Mouse (Mus musculus): ENCODE measurements around the gene Rab8a.

Gene Rab8a

GRCm38 (mm10) chr8:72146056-72146455 is 14.9 kb upstream of the Rab8a start:
- DNase-seq (ENCODE audit: extremely low read depth, low read depth), result no peak

GRCm38 (mm10) chr8:72146556-72146955 is 14.4 kb upstream of the Rab8a start:
- DNase-seq (ENCODE audit: extremely low read depth, low read depth), result no peak

GRCm38 (mm10) chr8:72147266-72147665 is 13.7 kb upstream of the Rab8a start:
- DNase-seq (ENCODE audit: extremely low read depth, low read depth), result no peak

GRCm38 (mm10) chr8:72149056-72149455 is 11.9 kb upstream of the Rab8a start:
- DNase-seq (ENCODE audit: extremely low read depth, low read depth), result no peak

GRCm38 (mm10) chr8:72151418-72152078 is 9.5 kb upstream of the Rab8a start:
- DNase-seq (ENCODE audit: extremely low read depth, low read depth), result peak; percentile 87

GRCm38 (mm10) chr8:72153382-72153781 is 7.6 kb upstream of the Rab8a start:
- DNase-seq (ENCODE audit: extremely low read depth, low read depth), result no peak

- DNase-seq (ENCODE audit: extremely low read depth, low read depth), result no peak
These were observed 2.9 kb upstream of the Rab8a start for GRCm38 (mm10) chr8:72158096-72158495.

- no peak for DNase-seq (ENCODE audit: extremely low read depth, low read depth)
These were observed 2.3 kb upstream of the Rab8a start for GRCm38 (mm10) chr8:72158726-72159125.

GRCm38 (mm10) chr8:72160007-72160406 is 993 bp upstream of the Rab8a start:
- DNase-seq (ENCODE audit: extremely low read depth, low read depth), result no peak

GRCm38 (mm10) chr8:72162821-72163220 is 1.8 kb downstream of the Rab8a start:
- no peak for DNase-seq (ENCODE audit: extremely low read depth, low read depth)

- peak; percentile 76 for DNase-seq (ENCODE audit: extremely low read depth, low read depth)
These were observed 8.2 kb downstream of the Rab8a start for GRCm38 (mm10) chr8:72169098-72169668.

GRCm38 (mm10) chr8:72169681-72170249 is 8.8 kb downstream of the Rab8a start:
- no peak for DNase-seq (ENCODE audit: extremely low read depth, low read depth)

- DNase-seq (ENCODE audit: extremely low read depth, low read depth), result no peak
These were observed 16.4 kb downstream of the Rab8a start for GRCm38 (mm10) chr8:72177346-72177925.

GRCm38 (mm10) chr8:72183554-72184202 is 22.7 kb downstream of the Rab8a start:
- peak; percentile 71 for DNase-seq (ENCODE audit: extremely low read depth, low read depth)

- DNase-seq (ENCODE audit: extremely low read depth, low read depth), result no peak
These were observed 26.9 kb downstream of the Rab8a start for GRCm38 (mm10) chr8:72187793-72188331.

- no peak for DNase-seq (ENCODE audit: extremely low read depth, low read depth)
These were observed 28.6 kb downstream of the Rab8a start, which contains the start of gene Hsh2d for GRCm38 (mm10) chr8:72189417-72190214. Hsh2d (plus strand) TSS chr8:72189638.

- no peak for DNase-seq (ENCODE audit: extremely low read depth, low read depth)
These were observed 29.2 kb downstream of the Rab8a start for GRCm38 (mm10) chr8:72190215-72190539.

- no peak for DNase-seq (ENCODE audit: extremely low read depth, low read depth)
These were observed 31.1 kb downstream of the Rab8a start for GRCm38 (mm10) chr8:72192065-72192464.

GRCm38 (mm10) chr8:72197997-72198396 is 37.0 kb downstream of the Rab8a start:
- no peak for DNase-seq (ENCODE audit: extremely low read depth, low read depth)

GRCm38 (mm10) chr8:72208582-72208981 is 47.6 kb downstream of the Rab8a start:
- DNase-seq (ENCODE audit: extremely low read depth, low read depth), result no peak

- DNase-seq (ENCODE audit: extremely low read depth, low read depth), result no peak
These were observed 49.2 kb downstream of the Rab8a start for GRCm38 (mm10) chr8:72210222-72210621.

All from MEL-GATA-1-ER (cell line).